Mouse (Mus musculus): Measurements from ENCODE around the gene Plekhg2. TPM values are rescaled to one million over a fixed set of nuclear protein-coding genes. Genes with fewer than 3 reads are reported as not detected.

Gene Plekhg2
- polyA plus RNA-seq, 1 experiment = 0.53 TPM

DNA sequence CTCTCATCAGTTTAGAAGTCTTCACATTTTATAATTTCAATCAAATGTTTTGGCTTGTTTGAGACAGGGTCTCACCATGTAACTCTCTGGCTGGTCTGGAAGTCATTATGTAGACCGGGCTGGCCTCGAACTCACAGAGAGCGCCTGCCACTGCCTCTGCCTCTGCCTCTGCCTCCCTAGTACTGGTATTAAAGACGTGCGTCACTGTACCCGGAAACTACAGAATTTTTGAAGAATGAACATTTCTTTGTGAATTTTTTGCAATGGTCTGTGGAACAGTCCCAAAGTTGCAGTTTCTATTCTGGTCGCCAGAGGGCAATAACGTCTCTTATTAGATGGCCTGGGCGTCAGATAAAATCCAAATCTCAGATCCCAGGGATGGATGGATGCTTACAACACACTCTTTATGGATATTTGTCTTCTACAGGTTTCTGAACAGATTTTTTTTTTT is 757 bp upstream of the Plekhg2 start:
- Histone ChIP-seq H3K36me3 (ENCODE audit: control insufficient read depth) (peaks cover 12% of the 10 kb centered on the region), H3K9me3 (ENCODE audit: control insufficient read depth, low read length) (no peaks in the 10 kb centered on the region), H3K4me1 (ENCODE audit: control insufficient read depth) (peaks cover 72% of the 10 kb centered on the region), H3K4me3 (replicated peaks) (peak overlapping the region; percentile 67), H3K27me3 (ENCODE audit: control insufficient read depth) (peaks cover 29% of the 10 kb centered on the region)
- TF ChIP-seq GATA1 (IDR thresholded peaks at IDR 0.05; ENCODE audit: low read length) (peak; percentile 34; the same call in 1 of the 2 replicates), TAL1 (IDR thresholded peaks at IDR 0.05; ENCODE audit: low read length) (no peak)

DNA sequence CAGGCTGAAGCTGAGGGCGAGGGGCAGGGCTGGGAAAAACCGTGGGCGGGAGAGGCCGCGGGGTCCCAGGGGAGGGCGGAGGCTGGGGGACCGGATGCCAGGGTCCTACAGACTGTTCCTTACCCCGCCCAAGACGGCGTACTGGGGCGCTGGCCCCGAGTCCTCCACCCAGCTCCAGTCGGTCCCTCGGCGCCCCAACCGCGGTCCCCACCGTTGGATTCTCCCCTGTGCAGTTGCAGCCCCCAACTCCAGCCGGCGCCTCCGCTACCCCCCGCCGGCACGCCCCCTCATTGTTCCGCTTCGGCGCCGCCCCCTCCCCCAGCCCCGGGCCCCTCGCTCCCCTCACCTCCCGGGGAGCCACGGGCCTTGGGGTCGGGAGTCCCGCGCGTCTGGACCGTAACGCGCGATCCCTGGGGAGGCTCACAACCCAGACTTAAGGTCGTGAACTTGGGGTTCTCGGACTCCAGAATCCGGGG is 847 bp downstream of the Plekhg2 start:
- peaks cover 6% of the 10 kb centered on the region; the same call in 1 of the 2 replicates for H3K36me3 ChIP-seq (ENCODE audit: control insufficient read depth)
- peaks cover 25% of the 10 kb centered on the region for H3K27me3 ChIP-seq (ENCODE audit: control insufficient read depth)
- H3K4me1 ChIP-seq (ENCODE audit: control insufficient read depth) = peaks cover 58% of the 10 kb centered on the region
- peak overlapping the region; percentile 67 for H3K4me3 ChIP-seq (replicated peaks)
- TF ChIP-seq TAL1 (IDR thresholded peaks at IDR 0.05; ENCODE audit: low read length) (no peak), GATA1 (IDR thresholded peaks at IDR 0.05; ENCODE audit: low read length) (no peak)
- H3K9me3 ChIP-seq (ENCODE audit: control insufficient read depth, low read length) = no peaks in the 10 kb centered on the region

DNA sequence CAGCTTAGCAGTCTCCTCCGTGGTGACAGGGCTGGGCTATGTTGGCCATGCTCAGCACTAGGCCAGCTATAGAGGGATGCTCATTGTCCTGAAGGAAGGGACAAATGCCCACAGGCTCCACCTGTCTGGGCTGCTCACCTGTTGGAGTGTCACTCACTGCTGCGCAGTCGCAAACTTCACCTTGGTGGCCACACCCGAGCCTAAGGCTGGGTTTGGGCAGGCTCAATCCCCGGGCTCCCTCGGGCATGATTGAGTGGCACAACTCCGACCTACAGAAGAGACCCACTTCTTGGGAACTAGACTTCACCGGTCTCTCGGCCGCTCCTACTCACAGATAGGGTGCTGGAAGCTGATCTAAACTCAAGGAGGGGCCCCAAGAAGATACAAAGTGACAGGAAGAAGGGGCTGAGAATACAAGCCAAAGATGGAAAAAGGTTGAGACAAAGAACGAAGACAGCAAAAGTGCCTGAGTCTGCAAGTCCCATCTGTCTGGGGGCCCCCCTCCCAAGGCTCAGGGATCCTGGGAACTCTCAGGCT is 1.4 kb downstream of the Plekhg2 start:
- Histone ChIP-seq H3K4me1 (ENCODE audit: control insufficient read depth) (peaks cover 53% of the 10 kb centered on the region), H3K36me3 (ENCODE audit: control insufficient read depth) (peaks cover 6% of the 10 kb centered on the region; the same call in 1 of the 2 replicates), H3K27me3 (ENCODE audit: control insufficient read depth) (peaks cover 25% of the 10 kb centered on the region), H3K4me3 (replicated peaks) (peak overlapping the region; percentile 67), H3K9me3 (ENCODE audit: control insufficient read depth, low read length) (no peaks in the 10 kb centered on the region)
- TF ChIP-seq TAL1 (IDR thresholded peaks at IDR 0.05; ENCODE audit: low read length) (no peak), GATA1 (IDR thresholded peaks at IDR 0.05; ENCODE audit: low read length) (no peak)

DNA sequence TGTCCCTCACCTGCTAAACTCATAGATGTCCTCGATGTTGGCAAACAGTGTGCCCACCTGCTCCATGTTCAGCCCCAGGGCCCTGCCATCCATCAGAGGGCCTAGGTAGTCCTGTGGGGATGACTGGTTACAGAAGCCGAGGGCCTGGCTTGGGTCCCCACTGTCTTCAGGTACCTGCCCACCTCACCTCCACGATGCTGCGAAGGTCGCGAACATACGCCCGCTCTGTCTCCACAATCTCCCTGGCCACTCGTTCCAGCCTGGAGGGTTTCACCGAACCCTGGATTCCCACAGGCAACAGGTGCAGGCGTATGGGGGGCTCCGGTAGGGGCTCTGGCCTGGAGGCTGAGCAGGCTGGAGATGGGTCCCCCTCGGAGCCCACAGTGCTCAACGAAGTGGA is 2.3 kb downstream of the Plekhg2 start:
- H3K9me3 ChIP-seq (ENCODE audit: control insufficient read depth, low read length) = no peaks in the 10 kb centered on the region
- TF ChIP-seq TAL1 (IDR thresholded peaks at IDR 0.05; ENCODE audit: low read length) (no peak), GATA1 (IDR thresholded peaks at IDR 0.05; ENCODE audit: low read length) (no peak)
- peaks cover 43% of the 10 kb centered on the region for H3K4me1 ChIP-seq (ENCODE audit: control insufficient read depth)
- H3K36me3 ChIP-seq (ENCODE audit: control insufficient read depth) = peaks cover 6% of the 10 kb centered on the region; the same call in 1 of the 2 replicates
- peaks cover 25% of the 10 kb centered on the region for H3K27me3 ChIP-seq (ENCODE audit: control insufficient read depth)
- no peak overlapping the region for H3K4me3 ChIP-seq (replicated peaks)

DNA sequence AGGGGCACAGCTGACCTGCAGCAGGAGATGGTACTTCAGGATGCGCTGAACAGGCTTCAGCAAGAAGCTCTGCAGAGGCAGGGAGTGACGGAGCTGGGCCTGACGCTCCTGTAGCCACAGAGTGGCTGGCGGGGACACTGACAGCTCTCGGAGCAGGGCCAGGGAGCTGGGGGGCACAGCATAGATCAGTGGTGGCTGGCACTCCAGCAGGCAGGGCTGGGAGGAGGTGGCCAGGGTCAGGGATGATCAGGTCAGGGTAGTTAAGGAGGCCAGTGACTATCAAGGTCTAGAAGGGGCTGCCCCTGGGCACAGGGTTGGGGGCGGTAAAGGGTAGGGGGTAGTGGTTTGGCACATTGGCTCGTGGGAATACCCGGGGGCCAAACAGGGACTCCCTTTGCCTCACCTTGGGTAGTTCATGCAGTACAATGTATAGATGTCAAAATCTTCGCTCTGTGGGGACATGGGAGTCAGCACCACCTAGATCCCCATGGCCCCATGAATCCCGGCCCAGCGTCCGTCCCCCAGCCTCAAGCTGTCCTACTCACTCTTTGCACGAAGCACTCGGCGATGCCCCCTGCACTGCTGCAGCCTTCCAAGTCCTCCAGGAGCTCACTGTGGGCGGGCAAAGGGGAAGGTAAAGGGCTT is 4.0 kb downstream of the Plekhg2 start:
- H3K4me1 ChIP-seq (ENCODE audit: control insufficient read depth) = peaks cover 27% of the 10 kb centered on the region
- peaks cover 25% of the 10 kb centered on the region for H3K27me3 ChIP-seq (ENCODE audit: control insufficient read depth)
- H3K4me3 ChIP-seq (replicated peaks) = no peak overlapping the region
- no peak for TF ChIP-seq GATA1 (IDR thresholded peaks at IDR 0.05; ENCODE audit: low read length)
- no peaks in the 10 kb centered on the region for H3K9me3 ChIP-seq (ENCODE audit: control insufficient read depth, low read length)
- H3K36me3 ChIP-seq (ENCODE audit: control insufficient read depth) = peaks cover 6% of the 10 kb centered on the region; the same call in 1 of the 2 replicates

DNA sequence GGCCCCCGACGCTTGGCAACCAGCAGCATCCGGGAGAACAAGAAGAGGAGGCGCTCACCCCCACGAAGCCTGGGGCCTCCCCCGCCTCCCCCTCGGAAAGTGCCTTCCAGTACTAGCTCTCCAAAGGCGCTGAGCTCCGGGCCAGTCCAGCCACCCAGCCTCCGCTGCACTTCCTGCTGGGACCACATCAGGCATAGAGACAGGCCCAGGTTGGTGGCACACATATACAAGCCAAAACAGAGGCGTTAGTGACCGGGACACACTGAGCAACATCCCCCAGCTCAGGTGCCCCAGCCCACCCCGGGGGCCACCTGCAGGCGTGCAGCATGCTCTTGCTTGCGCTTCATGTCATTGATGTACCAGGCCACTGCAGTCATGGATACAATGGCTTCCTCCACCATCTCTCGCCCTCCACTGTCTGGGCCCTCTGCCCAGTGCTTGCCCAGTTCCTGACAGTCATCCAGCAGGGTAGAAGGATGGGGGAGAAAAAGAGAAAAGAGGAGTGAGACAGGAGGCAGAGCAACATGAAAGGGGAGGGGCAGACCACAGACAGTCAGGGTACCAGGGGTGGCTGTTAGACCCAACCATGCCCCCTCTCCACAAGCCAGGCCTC is 4.6 kb downstream of the Plekhg2 start:
- Histone ChIP-seq H3K9me3 (ENCODE audit: control insufficient read depth, low read length) (no peaks in the 10 kb centered on the region), H3K27me3 (ENCODE audit: control insufficient read depth) (peaks cover 25% of the 10 kb centered on the region), H3K36me3 (ENCODE audit: control insufficient read depth) (peaks cover 6% of the 10 kb centered on the region; the same call in 1 of the 2 replicates), H3K4me1 (ENCODE audit: control insufficient read depth) (peaks cover 22% of the 10 kb centered on the region), H3K4me3 (replicated peaks) (no peak overlapping the region)
- TF ChIP-seq GATA1 (IDR thresholded peaks at IDR 0.05; ENCODE audit: low read length) (no peak), TAL1 (IDR thresholded peaks at IDR 0.05; ENCODE audit: low read length) (no peak)

DNA sequence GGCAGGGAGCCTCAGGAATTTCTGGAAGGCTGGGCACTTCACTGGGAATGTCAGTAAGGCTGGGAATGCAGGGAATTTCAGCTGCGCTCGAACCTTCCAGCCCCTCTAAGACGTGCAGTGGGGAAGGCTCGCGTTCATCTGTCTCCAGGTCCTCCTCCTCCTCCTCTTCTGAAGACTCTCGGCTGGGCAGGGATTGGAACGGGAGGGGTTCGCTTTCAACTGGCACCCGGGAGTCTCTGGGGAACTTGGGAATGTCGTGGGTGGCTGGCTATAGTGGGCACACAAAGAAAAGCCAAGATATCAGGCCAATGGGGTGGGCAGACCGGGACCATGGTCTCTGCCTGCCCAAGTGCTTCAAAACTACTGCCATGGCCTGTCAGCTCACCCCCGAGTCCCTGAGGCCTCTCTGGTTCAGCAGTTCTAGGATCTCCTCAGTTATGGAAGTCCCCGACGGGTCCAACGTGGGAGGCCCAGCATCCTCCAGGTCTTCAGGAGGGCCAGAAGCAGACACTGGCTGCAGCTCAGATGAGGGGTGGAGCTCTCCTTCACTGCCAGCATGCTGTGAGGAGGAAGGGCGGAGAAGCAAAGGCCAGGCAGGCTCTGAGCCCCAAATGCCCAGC is 9.8 kb downstream of the Plekhg2 start:
- no peaks in the 10 kb centered on the region for H3K4me1 ChIP-seq (ENCODE audit: control insufficient read depth)
- H3K36me3 ChIP-seq (ENCODE audit: control insufficient read depth) = peaks cover 3% of the 10 kb centered on the region; the same call in 1 of the 2 replicates
- H3K9me3 ChIP-seq (ENCODE audit: control insufficient read depth, low read length) = no peaks in the 10 kb centered on the region
- no peak for TF ChIP-seq GATA1 (IDR thresholded peaks at IDR 0.05; ENCODE audit: low read length)
- no peak for TF ChIP-seq TAL1 (IDR thresholded peaks at IDR 0.05; ENCODE audit: low read length)
- H3K27me3 ChIP-seq (ENCODE audit: control insufficient read depth) = no peaks in the 10 kb centered on the region
- H3K4me3 ChIP-seq (replicated peaks) = no peak overlapping the region

DNA sequence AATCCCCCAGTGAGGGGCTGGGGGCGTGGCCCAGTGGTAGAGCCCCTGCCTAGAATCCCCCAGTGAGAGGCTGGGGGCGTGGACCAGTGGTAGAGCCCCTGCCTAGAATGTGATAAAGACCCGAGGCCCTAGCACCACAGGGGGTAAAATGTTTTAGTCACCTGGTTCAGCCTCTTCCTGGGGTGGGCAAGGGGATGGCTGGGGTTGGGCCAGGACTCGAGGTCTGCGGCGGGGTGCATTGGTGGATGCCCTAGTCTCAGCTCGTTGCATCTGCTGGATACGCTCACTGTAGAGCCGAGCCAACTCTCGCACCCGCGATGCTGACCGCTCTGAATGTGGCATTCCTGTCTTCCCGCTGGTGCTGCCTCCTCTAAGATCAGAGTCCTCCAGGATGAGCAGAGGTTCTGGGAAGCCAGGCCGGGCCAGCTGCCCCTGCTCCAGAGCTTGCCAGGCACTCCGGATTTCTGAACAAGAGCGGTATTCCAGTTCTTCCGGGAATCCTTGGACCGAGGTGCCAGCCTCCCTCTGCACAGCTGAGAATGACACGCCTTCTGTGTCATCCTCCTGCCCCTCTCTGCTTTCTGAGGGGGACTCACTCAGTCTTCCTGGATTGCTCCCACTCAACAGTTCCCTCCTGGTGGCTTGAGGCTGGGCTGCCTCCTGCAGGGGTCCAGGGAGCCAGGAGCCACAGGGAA is 10.6 kb downstream of the Plekhg2 start:
- Histone ChIP-seq H3K27me3 (ENCODE audit: control insufficient read depth) (no peaks in the 10 kb centered on the region), H3K4me1 (ENCODE audit: control insufficient read depth) (no peaks in the 10 kb centered on the region; the same call in 1 of the 2 replicates), H3K4me3 (replicated peaks) (no peak overlapping the region), H3K9me3 (ENCODE audit: control insufficient read depth, low read length) (no peaks in the 10 kb centered on the region), H3K36me3 (ENCODE audit: control insufficient read depth) (peaks cover 3% of the 10 kb centered on the region; the same call in 1 of the 2 replicates)
- TF ChIP-seq GATA1 (IDR thresholded peaks at IDR 0.05; ENCODE audit: low read length) (no peak), TAL1 (IDR thresholded peaks at IDR 0.05; ENCODE audit: low read length) (no peak)

Data from erythroblast, embryonic 14.5 days (primary cell).